Mouse (Mus musculus): Measurements from ENCODE around the gene Rab37. TPM values are rescaled to one million over a fixed set of nuclear protein-coding genes. Genes with fewer than 3 reads are reported as not detected.

Rab37 gene
- 4.9 to 8.0 TPM (median 7.2 TPM) in 4 replicates for total RNA-seq (2023)

DNA sequence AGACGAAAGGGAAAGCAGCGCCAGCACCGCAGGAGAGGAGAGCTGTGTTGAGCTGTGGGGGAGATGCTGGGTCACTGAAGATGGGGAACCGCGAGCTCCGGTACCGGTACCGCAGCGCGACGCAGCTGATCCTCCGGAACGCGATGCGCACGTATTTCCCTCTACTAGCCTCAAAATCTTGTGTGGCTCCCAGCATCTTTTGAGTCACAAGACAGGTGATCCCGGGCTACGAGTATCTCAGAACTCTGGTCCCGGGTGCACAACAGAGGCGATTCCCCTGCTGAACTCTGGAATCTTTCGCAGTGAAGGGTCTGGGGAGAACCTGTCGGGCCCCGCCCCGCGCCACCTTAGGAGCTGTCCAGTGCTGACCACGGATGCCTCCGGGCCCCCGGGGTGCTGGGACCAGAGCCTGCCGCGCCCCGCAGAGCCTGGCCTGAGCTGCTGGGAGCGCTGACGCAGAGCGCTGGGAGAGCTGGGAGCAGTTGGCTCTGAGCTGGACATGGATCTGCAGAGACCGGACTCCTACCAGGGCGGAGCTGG, at the start of gene Rab37:
Rab37 (plus strand) TSS at position 70 of the 540 bp plus-strand sequence.

DNA sequence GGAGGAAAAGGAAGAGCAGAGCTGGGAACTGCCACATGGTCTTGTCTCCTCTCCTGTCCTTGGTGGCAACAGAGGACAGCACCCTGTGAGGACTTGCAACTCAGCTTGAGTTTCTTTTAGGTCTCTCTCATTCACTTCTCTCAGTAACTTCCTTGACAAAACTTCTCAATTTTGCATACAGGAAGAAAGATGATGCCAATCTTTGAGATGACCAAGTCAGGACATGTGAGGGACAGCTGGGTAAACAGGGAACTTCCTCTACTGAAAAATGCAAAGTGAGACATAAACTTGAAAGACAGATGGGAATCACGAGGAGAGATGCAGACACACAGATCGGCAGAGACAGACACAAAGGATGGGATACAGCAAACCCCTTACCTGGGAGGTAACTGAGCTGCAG, 43.0 kb upstream of the Rab37 start, which contains the start of gene Cd300ld3:
Cd300ld3 (minus strand) TSS at position 151 of the 400 bp plus-strand sequence.

GRCm38 (mm10) chr11:115062077-115062476, 29.2 kb upstream of the Rab37 start, which contains the start of gene Cd300e:
TSS of gene Cd300e (minus strand) at chr11:115062177.

DNA sequence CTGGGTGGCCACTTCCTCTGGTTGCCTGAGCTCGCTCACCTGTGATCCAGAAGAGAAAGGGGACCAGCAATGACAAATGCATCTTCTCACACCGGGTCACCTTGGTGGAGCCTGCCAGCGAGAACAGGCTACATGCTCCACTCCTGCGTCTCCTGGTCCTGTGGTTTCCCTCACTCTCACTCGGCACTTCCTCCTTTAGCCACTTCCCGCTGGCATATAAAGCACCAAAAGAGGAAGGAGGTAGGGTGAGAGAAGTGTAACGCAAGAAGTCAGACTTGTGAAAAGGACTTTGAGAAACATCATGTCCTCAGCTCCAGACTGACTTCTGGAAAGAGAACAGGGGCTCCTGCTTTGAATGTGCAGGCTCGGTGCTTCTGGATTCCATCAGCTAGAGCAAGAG, 42.6 kb downstream of the Rab37 start, which contains the start of gene Cd300lf:
Cd300lf (minus strand) TSS at position 193 of the 400 bp plus-strand sequence.

DNA sequence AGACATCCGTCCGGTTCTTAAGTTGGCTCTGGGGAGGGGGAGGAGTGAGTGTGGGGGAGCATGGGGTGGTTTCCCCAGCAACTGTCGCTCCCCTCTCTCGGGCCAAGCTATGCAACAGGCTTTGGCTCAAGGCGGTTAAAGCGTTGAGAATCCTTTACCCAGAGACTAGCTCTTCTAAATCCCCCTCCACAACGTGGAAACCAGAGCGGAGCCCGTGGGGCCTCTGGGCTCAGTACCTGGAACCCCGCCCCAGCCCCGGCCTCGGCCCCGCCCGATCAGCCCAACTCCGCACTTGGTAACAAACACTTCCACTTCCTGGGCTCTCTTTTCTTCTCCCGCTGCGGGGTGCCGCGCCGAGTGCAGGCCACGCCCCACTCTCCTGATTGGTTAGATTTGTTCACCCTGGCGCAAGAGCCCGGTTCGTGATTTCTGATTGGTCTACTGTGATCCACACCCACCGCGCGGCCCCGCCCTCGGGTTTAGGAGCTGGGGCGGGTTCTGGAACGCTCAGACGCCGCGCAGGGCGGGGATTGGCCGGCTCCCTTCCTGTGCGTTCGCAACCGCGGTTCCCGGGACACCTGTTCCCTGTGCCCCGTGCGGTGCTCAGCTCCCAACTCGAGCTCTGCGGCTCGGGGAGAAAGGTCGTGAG, 71.7 kb downstream of the Rab37 start, which contains the start of gene Slc9a3r1:
Slc9a3r1 (plus strand) TSS at position 510 of the 649 bp plus-strand sequence.

GRCm38 (mm10) chr11:115187224-115187639, 96.0 kb downstream of the Rab37 start, which contains the start of gene Tmem104:
TSS of gene Tmem104 (plus strand) at chr11:115187487.

GRCm38 (mm10) chr11:115187693-115188092, 96.5 kb downstream of the Rab37 start, which contains the start of gene Nat9:
TSS of gene Nat9 (minus strand) at chr11:115187859.

Other genes with a start within 250 kb of the Rab37 start
- 0.19 to 1.4 TPM (median 0.21 TPM) in 3 of 4 replicates, not detected in the other for gene Gprc5c, start 240.3 kb upstream of the Rab37 start, total RNA-seq (2023)
- gene Cd300a, start 201.4 kb upstream of the Rab37 start, total RNA-seq (2023): 0.63 to 0.91 TPM (median 0.76 TPM) in 4 replicates
- gene Cd300lb, start 157.0 kb upstream of the Rab37 start, total RNA-seq (2023): not detected in 4 replicates
- not detected in 4 replicates for gene Cd300c, start 122.3 kb upstream of the Rab37 start, total RNA-seq (2023)
- 0.36 to 0.66 TPM (median 0.46 TPM) in 4 replicates for gene Cd300ld, start 101.5 kb upstream of the Rab37 start, total RNA-seq (2023)
- 0.66 to 1.5 TPM (median 1.0 TPM) in 4 replicates for gene Cd300c2, start 89.6 kb upstream of the Rab37 start, total RNA-seq (2023)
- gene Cd300ld2, start 75.2 kb upstream of the Rab37 start, total RNA-seq (2023): not detected in 4 replicates
- not detected in 4 replicates for gene Cd300ld4, start 64.4 kb upstream of the Rab37 start, total RNA-seq (2023)
- not detected in 4 replicates for gene Cd300ld5, start 53.7 kb upstream of the Rab37 start, total RNA-seq (2023)
- gene Cd300ld3, start 43.0 kb upstream of the Rab37 start, total RNA-seq (2023): 1.2 TPM in 1 of 4 replicates, not detected in the others
- gene Cd300e, start 29.3 kb upstream of the Rab37 start, total RNA-seq (2023): 0.37 to 0.78 TPM (median 0.63 TPM) in 4 replicates
- 7.2 to 10.4 TPM (median 8.8 TPM) in 4 replicates for gene Cd300lf, start 42.6 kb downstream of the Rab37 start, total RNA-seq (2023)
- 74.3 to 78.2 TPM (median 77.2 TPM) in 4 replicates for gene Slc9a3r1, start 71.9 kb downstream of the Rab37 start, total RNA-seq (2023)
- 9.3 to 19.2 TPM (median 15.9 TPM) in 4 replicates for gene Tmem104, start 96.1 kb downstream of the Rab37 start, total RNA-seq (2023)
- 12.5 to 18.4 TPM (median 14.7 TPM) in 4 replicates for gene Nat9, start 96.4 kb downstream of the Rab37 start, total RNA-seq (2023)
- not detected in 4 replicates for gene Grin2c, start 175.8 kb downstream of the Rab37 start, total RNA-seq (2023)
- gene Fdxr, start 185.6 kb downstream of the Rab37 start, total RNA-seq (2023): 16.7 to 19.8 TPM (median 18.0 TPM) in 4 replicates
- 0.16 to 0.24 TPM in 2 of 4 replicates, not detected in the others for gene Fads6, start 206.2 kb downstream of the Rab37 start, total RNA-seq (2023)
- not detected in 4 replicates for gene Otop2, start 215.7 kb downstream of the Rab37 start, total RNA-seq (2023)
- not detected in 4 replicates for gene Ush1g, start 230.6 kb downstream of the Rab37 start, total RNA-seq (2023)
- not detected in 4 replicates for gene Otop3, start 243.3 kb downstream of the Rab37 start, total RNA-seq (2023)

Measured in B cell, adult 62 days (primary cell).